Mouse (Mus musculus) c-Kit-positive CD71-positive TER-119-negative erythroid progenitor cells, embryonic 14.5 days (primary cell): Measurements from ENCODE around the gene Rabggta.
A peak's percentile ranks its signal among the peaks of the same experiment; 100 is the strongest.

Experiments
- DNase-seq: peaks from one replicate; pipeline ENCODE4 v3.0.0-alpha.2; 2013; ENCODE audit warnings: low read depth

Gene Rabggta

DNA sequence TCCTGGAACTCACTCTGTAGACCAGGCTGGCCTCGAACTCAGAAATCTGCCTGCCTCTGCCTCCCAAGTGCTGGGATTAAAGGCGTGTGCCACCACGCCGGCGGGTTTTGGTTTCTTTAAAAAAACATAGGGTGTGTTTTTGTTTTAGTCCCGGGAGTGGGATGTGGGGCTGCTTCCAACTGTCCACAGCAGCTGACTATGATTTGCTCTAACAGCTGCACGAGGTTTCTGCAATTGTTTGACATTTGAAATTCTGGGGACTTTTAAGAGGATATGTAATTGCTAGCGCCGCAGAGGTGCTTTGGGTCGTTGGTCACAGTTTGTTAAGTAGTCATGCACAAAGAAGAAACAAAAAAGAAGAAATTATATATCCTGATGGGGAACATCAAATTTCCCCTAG is 32.6 kb downstream of the Rabggta start:
- no peak for DNase-seq

DNA sequence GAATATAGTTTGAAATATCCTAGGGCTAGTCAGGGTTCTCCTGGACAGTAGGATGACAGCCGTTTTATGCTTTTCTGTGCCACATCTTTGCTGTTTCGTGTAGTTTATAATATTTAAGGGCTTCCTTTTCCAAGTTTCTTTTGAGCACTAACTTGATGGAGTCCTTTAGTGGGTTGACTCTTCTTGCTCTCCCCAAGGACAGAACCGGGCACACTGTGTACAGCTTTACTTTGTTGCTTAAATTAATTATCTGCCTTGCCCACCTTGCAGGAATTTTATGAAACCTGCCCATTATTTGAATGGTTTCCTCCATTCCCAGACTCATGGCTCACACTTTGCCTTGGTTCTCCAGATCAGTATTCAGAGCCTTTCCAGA is 40.0 kb downstream of the Rabggta start:
- no peak for DNase-seq

DNA sequence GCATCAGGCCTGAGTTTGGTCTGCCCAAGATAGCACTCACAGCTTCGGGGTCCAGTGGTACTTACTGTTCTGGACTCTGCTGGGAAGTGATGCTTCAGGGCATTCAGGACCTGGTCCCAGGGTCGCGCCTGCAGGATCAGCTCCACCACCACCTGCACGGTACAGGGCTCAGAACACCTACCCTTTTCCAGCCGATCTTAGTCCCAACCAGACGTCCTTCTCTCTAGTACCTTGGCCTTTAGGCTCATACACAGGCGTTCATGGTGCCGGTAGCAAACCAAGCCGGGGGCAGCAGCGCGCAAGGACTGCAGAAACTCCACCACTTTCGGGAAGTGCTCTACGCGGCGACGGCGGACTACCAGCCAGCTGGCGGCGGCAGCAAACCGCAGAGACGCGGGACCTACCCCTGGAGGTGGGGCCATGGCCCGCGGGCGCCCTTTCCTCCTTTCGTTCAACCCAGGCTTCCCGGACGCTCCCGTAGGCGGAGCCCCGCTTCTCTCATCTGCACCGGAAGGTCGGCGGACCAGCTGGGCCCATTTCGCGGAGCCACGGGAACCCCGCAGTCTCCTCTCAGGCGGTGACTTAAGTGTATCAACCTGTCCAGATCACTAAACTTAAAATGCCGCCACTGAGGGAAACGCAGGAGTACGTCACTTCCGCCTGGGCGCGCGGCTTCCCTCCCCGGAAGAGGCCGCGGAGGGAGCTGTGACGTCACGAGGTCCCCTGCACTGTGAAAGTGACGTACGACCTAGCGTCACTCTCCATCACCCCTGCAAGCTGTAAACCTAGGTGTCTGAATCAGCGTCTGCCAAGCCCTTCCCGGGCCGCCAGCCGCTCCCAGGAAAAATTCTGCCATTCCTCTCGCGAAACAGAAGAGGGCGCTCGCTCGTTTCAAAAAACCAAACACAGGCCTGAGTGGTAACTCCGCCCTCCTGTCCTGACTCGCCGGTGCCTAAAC is 40.6 kb downstream of the Rabggta start, which contains the start of gene Tinf2:
Tinf2 (minus strand) TSS at position 661 of the 958 bp plus-strand sequence.
- DNase-seq = peak; percentile 95

DNA sequence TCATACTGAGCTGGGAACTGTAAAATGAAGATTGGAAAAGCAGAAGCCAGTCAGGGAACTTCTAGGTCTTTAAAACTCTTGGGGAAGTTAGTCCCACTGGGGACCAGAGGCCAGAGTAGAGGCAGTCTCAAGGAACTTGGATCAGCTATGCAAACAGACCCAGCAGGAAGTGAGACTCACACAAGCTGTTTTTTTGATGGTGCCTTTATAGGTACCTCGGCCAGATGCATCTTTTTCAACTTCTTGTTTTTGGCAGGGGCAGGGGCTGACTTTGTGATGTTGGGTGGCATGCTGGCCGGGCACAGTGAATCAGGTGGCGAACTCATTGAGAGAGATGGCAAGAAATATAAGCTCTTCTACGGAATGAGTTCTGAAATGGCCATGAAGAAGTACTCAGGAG is 44.4 kb downstream of the Rabggta start:
- DNase-seq = no peak

DNA sequence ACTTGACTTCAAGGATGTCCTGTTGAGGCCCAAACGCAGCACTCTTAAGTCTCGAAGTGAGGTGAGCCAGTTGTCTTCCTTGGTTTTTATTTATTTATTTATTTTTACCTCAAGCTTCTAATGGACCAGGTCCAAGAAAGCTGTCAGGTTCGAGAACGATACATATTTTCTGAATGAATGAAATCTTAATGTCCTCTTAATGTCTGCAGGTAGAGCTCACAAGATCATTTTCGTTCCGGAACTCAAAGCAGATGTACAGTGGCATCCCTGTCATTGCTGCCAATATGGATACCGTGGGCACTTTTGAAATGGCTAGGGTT is 49.4 kb downstream of the Rabggta start:
- DNase-seq = no peak

DNA sequence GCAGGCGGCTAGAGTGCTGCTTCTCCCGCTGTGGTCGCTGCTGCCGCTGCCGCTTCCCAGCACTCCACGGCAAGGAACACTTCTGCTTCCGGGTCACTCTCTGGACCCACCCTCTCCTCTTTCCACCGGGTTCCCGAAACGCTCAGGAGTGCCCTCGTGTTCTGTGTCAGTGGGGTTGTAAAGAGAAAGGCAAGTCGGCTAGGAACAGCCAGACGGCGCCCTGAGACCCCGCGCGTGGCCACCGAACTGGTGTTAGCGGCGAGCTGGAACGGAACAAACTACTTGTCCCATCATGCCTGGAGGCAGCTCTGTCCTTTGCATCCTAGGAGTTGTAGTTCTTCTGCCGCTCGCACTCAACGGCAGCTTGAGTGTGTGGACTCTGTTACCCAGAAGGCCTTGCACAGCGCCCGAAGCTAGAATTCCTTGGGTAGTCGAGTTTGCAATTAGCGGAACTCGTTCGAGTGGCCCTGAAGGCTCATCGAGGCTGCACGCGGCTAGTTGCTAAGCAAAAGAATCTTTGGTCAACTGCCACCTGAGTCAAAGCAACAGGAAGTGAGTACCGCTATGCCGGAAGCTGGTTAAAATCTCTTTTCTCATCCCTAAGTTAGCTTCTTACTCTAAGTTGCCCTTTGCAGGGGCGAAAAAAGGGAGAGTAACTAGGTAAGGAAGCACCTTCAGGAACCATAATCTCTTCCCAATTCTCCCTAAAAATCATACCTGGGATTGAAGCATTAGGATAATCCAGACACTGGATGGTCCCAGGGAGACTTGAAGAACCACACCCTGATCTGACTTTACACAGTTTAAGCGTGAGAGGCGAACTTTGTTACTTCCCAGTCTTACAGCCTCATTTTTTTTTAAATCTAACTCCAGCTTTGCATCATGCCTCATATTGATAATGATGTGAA is 50.0 kb downstream of the Rabggta start, which contains the start of the genes Gmpr2 and Nedd8:
Gmpr2 (plus strand) TSS at position 109 of the 908 bp plus-strand sequence.
Nedd8 (minus strand) TSS at position 292 of the 908 bp plus-strand sequence.
- peak; percentile 94 for DNase-seq

GRCm38 (mm10) chr14:55671486-55671832 is 50.6 kb downstream of the Rabggta start:
- DNase-seq = peak; percentile 19
